In the genomic region with DNA sequence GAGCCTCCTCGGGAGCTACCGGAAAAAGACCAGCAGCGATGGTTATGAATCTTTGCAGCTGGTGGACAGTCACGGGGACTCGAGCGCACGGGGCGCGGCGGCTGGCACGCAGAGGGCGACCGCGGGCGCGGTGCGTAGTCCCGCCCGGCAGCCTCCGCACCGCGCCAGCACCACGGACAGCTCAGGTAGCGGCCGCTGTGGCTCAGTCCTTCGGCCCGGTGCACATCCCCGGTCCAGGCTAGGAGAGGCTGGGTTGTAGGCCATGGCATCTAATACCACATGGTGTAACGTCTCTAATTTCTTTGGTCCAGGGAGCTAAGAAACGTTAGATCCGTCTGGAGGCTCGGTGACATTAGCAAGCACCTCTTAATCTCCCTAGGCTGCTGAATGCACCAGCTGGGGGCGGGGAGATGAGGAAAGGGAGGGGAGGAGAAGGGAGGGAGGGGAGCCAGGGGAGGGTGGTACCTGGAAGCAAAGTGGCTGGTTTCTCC, we compare ENCODE assay signal across 8 mouse cellular contexts. TPM values are rescaled to one million over a fixed set of nuclear protein-coding genes. Genes with fewer than 3 reads are reported as not detected.
A peak's percentile ranks its signal among the peaks of the same experiment; 100 is the strongest.
DNase-seq lines count a peak whose midpoint lies in the region; ATAC-seq and TF ChIP-seq lines count a peak whose summit lies in the region.

No protein-coding gene starts in this region.

- TF ChIP-seq EP300 in heart, postnatal 0 days (IDR thresholded peaks at IDR 0.05; ENCODE audit: low read depth) = no peak

- peak; percentile 90 for ATAC-seq in heart, postnatal 0 days (ENCODE audit: insufficient read depth, low read depth)

- no peak for TF ChIP-seq CTCF in E14TG2a.4 (conservative IDR thresholded peaks at IDR 0.05; ENCODE audit: low read length)
- no peak for TF ChIP-seq CTCF in heart, postnatal 0 days (IDR thresholded peaks at IDR 0.05; ENCODE audit: low read depth)
- no peak for TF ChIP-seq CTCF in small intestine, adult 2 months (IDR thresholded peaks at IDR 0.05; ENCODE audit: extremely low read depth, insufficient read length, insufficient replicate concordance, low read depth, low read length)

- TF ChIP-seq POLR2A in small intestine, adult 2 months (IDR thresholded peaks at IDR 0.05; ENCODE audit: low read depth, low read length) = no peak

- peak overlapping the region; percentile 83 for H3K4me3 ChIP-seq in E14TG2a.4 (replicated peaks; ENCODE audit: low read length)
- H3K4me3 ChIP-seq in heart, postnatal 0 days (ENCODE audit: low read depth, low read length) = peak overlapping the region; percentile 31
- H3K4me3 ChIP-seq in small intestine, adult 2 months (ENCODE audit: low read depth, low read length) = peak overlapping the region; percentile 8; the same call in 1 of the 2 replicates

- H3K4me2 ChIP-seq in heart, postnatal 0 days (ENCODE audit: low read depth, low read length) = peak overlapping the region; percentile 53

- H3K27me3 ChIP-seq in E14TG2a.4 (ENCODE audit: insufficient read depth, low read length) = 0 out of 2 replicates have a peak, but pooled peaks cover 5% of the 10 kb centered on the region
- H3K27me3 ChIP-seq in heart, postnatal 0 days (ENCODE audit: control insufficient read depth, insufficient read depth, low read length) = peaks cover 33% of the 10 kb centered on the region
- 0 out of 2 replicates have a peak, but pooled peaks cover 3% of the 10 kb centered on the region for H3K27me3 ChIP-seq in small intestine, adult 2 months (ENCODE audit: control insufficient read depth, insufficient read depth, low read length)

- no peak overlapping the region for H3K9ac ChIP-seq in heart, postnatal 0 days (replicated peaks; ENCODE audit: low read depth, low read length)

- H3K36me3 ChIP-seq in E14TG2a.4 (ENCODE audit: insufficient read depth, low read length) = no peaks in the 10 kb centered on the region
- H3K36me3 ChIP-seq in heart, postnatal 0 days (replicated peaks; ENCODE audit: control insufficient read depth, insufficient read depth, low read length) = no peaks in the 10 kb centered on the region
- no peaks in the 10 kb centered on the region for H3K36me3 ChIP-seq in small intestine, adult 2 months (ENCODE audit: control insufficient read depth, insufficient read depth, low read length)

- H3K9me3 ChIP-seq in E14TG2a.4 (ENCODE audit: low read length) = no peaks in the 10 kb centered on the region
- no peaks in the 10 kb centered on the region for H3K9me3 ChIP-seq in heart, postnatal 0 days (replicated peaks; ENCODE audit: control insufficient read depth, low read length)

- WGBS in heart, postnatal 0 days = under 1% methylated on average over 33 of the region's 33 CpGs
- WGBS in small intestine, adult 2 months = 4% methylated on average over 33 of the region's 33 CpGs

- peaks cover 26% of the 10 kb centered on the region for H3K4me1 ChIP-seq in E14TG2a.4 (replicated peaks; ENCODE audit: low read depth, low read length)
- H3K4me1 ChIP-seq in heart, postnatal 0 days (ENCODE audit: control insufficient read depth, insufficient read depth) = peaks cover 6% of the 10 kb centered on the region; the same call in 1 of the 2 replicates
- no peaks in the 10 kb centered on the region; the same call in 1 of the 2 replicates for H3K4me1 ChIP-seq in small intestine, adult 2 months (ENCODE audit: control insufficient read depth, insufficient read depth, insufficient read length, low read length)

- H3K27ac ChIP-seq in heart, postnatal 0 days (ENCODE audit: low read depth) = no peak overlapping the region
- no peak overlapping the region for H3K27ac ChIP-seq in small intestine, adult 2 months (ENCODE audit: insufficient read depth, low read depth, low read length)

- peak; percentile 65 for DNase-seq in adrenal gland, adult 2 months
- peak; percentile 46 for DNase-seq in embryo, embryonic 11.5 days (ENCODE audit: low read depth, low spot score)
- DNase-seq in heart, postnatal 0 days (ENCODE audit: low spot score) = peak; percentile 48
- DNase-seq in kidney, postnatal 36 days = peak; percentile 31 to 81
- peak; percentile 73 for DNase-seq in mesoderm, embryonic 11.5 days (ENCODE audit: low read depth, low spot score)
- no peak for DNase-seq in left cerebral cortex, adult 11 months (ENCODE audit: low spot score)

RNA-seq across cellular contexts. Expression of gene Dnajc6, which starts 54.3 kb away (rescaled TPM):
- total RNA-seq in adrenal gland, adult 2 months (2021) = 1 to 10 TPM; 3.3 to 6.1 TPM
- polyA plus RNA-seq in adrenal gland, adult 2 months (2012; rRNA removed) = 0.91 and 1.3 TPM in 2 replicates
- 1.2 and 11.6 TPM in 2 replicates for total RNA-seq in heart, postnatal 0 days (2014; rRNA removed; ENCODE audit: low replicate concordance)
- 0.07 and 0.08 TPM in 2 replicates for polyA plus RNA-seq in heart, postnatal 0 days (2015; fragmentation: Nextera tagmentation; extraction: Ambion mirVana)
- 0.44 and 0.58 TPM in 2 replicates for polyA plus RNA-seq in small intestine, adult 2 months (2012; rRNA removed)

Comparison
In these comparisons a context has a peak if more than half of its experiments do, and no peak if none do; other contexts are left out.
1. H3K4me3 ChIP-seq: peak in every context shown above with its lines; median percentile 83 in E14TG2a.4; 31 in heart, postnatal 0 days; 8 in small intestine, adult 2 months.